Mouse (Mus musculus): Measurements from ENCODE around the gene Ptbp2. TPM values are rescaled to one million over a fixed set of nuclear protein-coding genes. Genes with fewer than 3 reads are reported as not detected.

Gene Ptbp2
- polyA plus RNA-seq, 1 experiment from 2014 or later, result 62.2 TPM

GRCm38 (mm10) chr3:119763772-119764171 is 20.5 kb downstream of the Ptbp2 start:
- ATAC-seq (replicated peaks; ENCODE audit: low FRiP score), result no peak
- Histone ChIP-seq H3K36me3 (peaks cover 26% of the 10 kb centered on the region), H3K27me3 (no peaks in the 10 kb centered on the region), H3K27ac (no peak overlapping the region), H3K9me3 (replicated peaks) (no peaks in the 10 kb centered on the region), H3K9ac (no peak overlapping the region), H3K4me2 (no peak overlapping the region), H3K4me1 (no peaks in the 10 kb centered on the region), H3K4me3 (replicated peaks) (no peak overlapping the region)
- WGBS, result 88% methylated on average over 2 of the region's 2 CpGs

- Histone ChIP-seq H3K36me3 (peaks cover 20% of the 10 kb centered on the region), H3K9me3 (replicated peaks) (no peaks in the 10 kb centered on the region), H3K4me3 (replicated peaks) (no peak overlapping the region), H3K9ac (no peak overlapping the region), H3K4me2 (no peak overlapping the region), H3K27ac (no peak overlapping the region), H3K27me3 (no peaks in the 10 kb centered on the region), H3K4me1 (no peaks in the 10 kb centered on the region)
- 92% methylated on average over 3 of the region's 3 CpGs for WGBS
- no peak for ATAC-seq (replicated peaks; ENCODE audit: low FRiP score)
These were observed 22.5 kb downstream of the Ptbp2 start for GRCm38 (mm10) chr3:119761732-119762131.

- no peaks in the 10 kb centered on the region for H3K27me3 ChIP-seq
- no peaks in the 10 kb centered on the region for H3K4me1 ChIP-seq
- no peak overlapping the region for H3K9ac ChIP-seq
- H3K36me3 ChIP-seq, result peaks cover 24% of the 10 kb centered on the region
- H3K4me2 ChIP-seq, result no peak overlapping the region
- no peak overlapping the region for H3K27ac ChIP-seq
- no peak for ATAC-seq (replicated peaks; ENCODE audit: low FRiP score)
- no peaks in the 10 kb centered on the region for H3K9me3 ChIP-seq (replicated peaks)
- H3K4me3 ChIP-seq (replicated peaks), result no peak overlapping the region
These were observed 30.5 kb downstream of the Ptbp2 start for GRCm38 (mm10) chr3:119753791-119754190.

GRCm38 (mm10) chr3:119749551-119750249 is 34.6 kb downstream of the Ptbp2 start:
- H3K27me3 ChIP-seq, result no peaks in the 10 kb centered on the region
- no peaks in the 10 kb centered on the region for H3K9me3 ChIP-seq (replicated peaks)
- H3K4me3 ChIP-seq (replicated peaks), result no peak overlapping the region
- H3K4me1 ChIP-seq, result no peaks in the 10 kb centered on the region
- peaks cover 36% of the 10 kb centered on the region for H3K36me3 ChIP-seq
- H3K27ac ChIP-seq, result no peak overlapping the region
- H3K4me2 ChIP-seq, result no peak overlapping the region
- 88% methylated on average over 3 of the region's 3 CpGs for WGBS
- no peak for ATAC-seq (replicated peaks; ENCODE audit: low FRiP score)
- no peak overlapping the region for H3K9ac ChIP-seq

GRCm38 (mm10) chr3:119749140-119749539 is 35.1 kb downstream of the Ptbp2 start:
- Histone ChIP-seq H3K9me3 (replicated peaks) (no peaks in the 10 kb centered on the region), H3K36me3 (peaks cover 38% of the 10 kb centered on the region), H3K4me3 (replicated peaks) (no peak overlapping the region), H3K27me3 (no peaks in the 10 kb centered on the region), H3K9ac (no peak overlapping the region), H3K27ac (no peak overlapping the region), H3K4me2 (no peak overlapping the region), H3K4me1 (no peaks in the 10 kb centered on the region)
- ATAC-seq (replicated peaks; ENCODE audit: low FRiP score), result no peak
- WGBS, result 96% methylated on average over 2 of the region's 2 CpGs

GRCm38 (mm10) chr3:119746656-119747055 is 37.6 kb downstream of the Ptbp2 start:
- WGBS, result 86% methylated on average over 2 of the region's 2 CpGs
- no peak for ATAC-seq (replicated peaks; ENCODE audit: low FRiP score)

GRCm38 (mm10) chr3:119745801-119746200 is 38.5 kb downstream of the Ptbp2 start:
- no peak overlapping the region for H3K4me2 ChIP-seq
- ATAC-seq (replicated peaks; ENCODE audit: low FRiP score), result no peak
- no peaks in the 10 kb centered on the region for H3K4me1 ChIP-seq
- H3K27ac ChIP-seq, result no peak overlapping the region
- H3K4me3 ChIP-seq (replicated peaks), result no peak overlapping the region
- no peak overlapping the region for H3K9ac ChIP-seq
- H3K27me3 ChIP-seq, result no peaks in the 10 kb centered on the region
- H3K9me3 ChIP-seq (replicated peaks), result no peaks in the 10 kb centered on the region
- H3K36me3 ChIP-seq, result peaks cover 44% of the 10 kb centered on the region
- WGBS, result 70% methylated on average over 1 of the region's 1 CpGs

More at GRCm38 (mm10) chr3:119746656-119747055, 37.6 kb downstream of the Ptbp2 start:
- no peak overlapping the region for H3K4me3 ChIP-seq (replicated peaks)
- H3K9ac ChIP-seq, result no peak overlapping the region
- no peaks in the 10 kb centered on the region for H3K27me3 ChIP-seq
- H3K4me2 ChIP-seq, result no peak overlapping the region
- H3K27ac ChIP-seq, result no peak overlapping the region
- H3K4me1 ChIP-seq, result no peaks in the 10 kb centered on the region
- H3K9me3 ChIP-seq (replicated peaks), result no peaks in the 10 kb centered on the region
- peaks cover 47% of the 10 kb centered on the region for H3K36me3 ChIP-seq

GRCm38 (mm10) chr3:119729863-119730262 is 54.4 kb downstream of the Ptbp2 start:
- peaks cover 30% of the 10 kb centered on the region for H3K36me3 ChIP-seq
- H3K9ac ChIP-seq, result no peak overlapping the region
- no peaks in the 10 kb centered on the region for H3K9me3 ChIP-seq (replicated peaks)
- ATAC-seq (replicated peaks; ENCODE audit: low FRiP score), result no peak
- H3K4me2 ChIP-seq, result no peak overlapping the region
- no peak overlapping the region for H3K4me3 ChIP-seq (replicated peaks)
- H3K27me3 ChIP-seq, result no peaks in the 10 kb centered on the region
- whole genome bisulfite sequencing, result 85% methylated on average over 2 of the region's 2 CpGs
- no peak overlapping the region for H3K27ac ChIP-seq
- no peaks in the 10 kb centered on the region for H3K4me1 ChIP-seq

GRCm38 (mm10) chr3:119712066-119712465 is 72.2 kb downstream of the Ptbp2 start:
- 96% methylated on average over 5 of the region's 5 CpGs for WGBS
- Histone ChIP-seq H3K9me3 (replicated peaks) (no peaks in the 10 kb centered on the region), H3K4me3 (replicated peaks) (no peak overlapping the region), H3K4me1 (no peaks in the 10 kb centered on the region), H3K27me3 (no peaks in the 10 kb centered on the region), H3K27ac (no peak overlapping the region), H3K4me2 (no peak overlapping the region), H3K9ac (no peak overlapping the region), H3K36me3 (0 out of 2 replicates have a peak, but pooled peaks cover 19% of the 10 kb centered on the region)
- ATAC-seq (replicated peaks; ENCODE audit: low FRiP score), result peak; percentile 60; the same call in 1 of the 2 replicates

GRCm38 (mm10) chr3:119711503-119711902 is 72.8 kb downstream of the Ptbp2 start:
- no peak overlapping the region for H3K4me2 ChIP-seq
- H3K36me3 ChIP-seq, result 0 out of 2 replicates have a peak, but pooled peaks cover 15% of the 10 kb centered on the region
- no peak overlapping the region for H3K4me3 ChIP-seq (replicated peaks)
- ATAC-seq (replicated peaks; ENCODE audit: low FRiP score), result no peak
- H3K27ac ChIP-seq, result no peak overlapping the region
- H3K9ac ChIP-seq, result no peak overlapping the region
- H3K27me3 ChIP-seq, result no peaks in the 10 kb centered on the region
- WGBS, result 95% methylated on average over 3 of the region's 3 CpGs
- H3K9me3 ChIP-seq (replicated peaks), result no peaks in the 10 kb centered on the region
- no peaks in the 10 kb centered on the region for H3K4me1 ChIP-seq

- no peaks in the 10 kb centered on the region for H3K9me3 ChIP-seq (replicated peaks)
- no peak overlapping the region for H3K4me3 ChIP-seq (replicated peaks)
- peak; percentile 40; the same call in 1 of the 2 replicates for ATAC-seq (replicated peaks; ENCODE audit: low FRiP score)
These were observed 82.8 kb downstream of the Ptbp2 start for GRCm38 (mm10) chr3:119701467-119701866.

GRCm38 (mm10) chr3:119684741-119685140 is 99.5 kb downstream of the Ptbp2 start:
- Histone ChIP-seq H3K9ac (no peak overlapping the region), H3K36me3 (no peaks in the 10 kb centered on the region), H3K4me2 (no peak overlapping the region), H3K27me3 (no peaks in the 10 kb centered on the region), H3K4me3 (replicated peaks) (no peak overlapping the region), H3K9me3 (replicated peaks) (no peaks in the 10 kb centered on the region), H3K27ac (no peak overlapping the region), H3K4me1 (no peaks in the 10 kb centered on the region)
- ATAC-seq (replicated peaks; ENCODE audit: low FRiP score), result no peak
- WGBS, result 68% methylated on average over 6 of the region's 6 CpGs

More at GRCm38 (mm10) chr3:119701467-119701866, 82.8 kb downstream of the Ptbp2 start:
- WGBS, result 39% methylated on average over 3 of the region's 3 CpGs
- no peak overlapping the region for H3K27ac ChIP-seq
- no peak overlapping the region for H3K9ac ChIP-seq
- H3K27me3 ChIP-seq, result no peaks in the 10 kb centered on the region
- no peaks in the 10 kb centered on the region for H3K36me3 ChIP-seq
- no peak overlapping the region for H3K4me2 ChIP-seq
- H3K4me1 ChIP-seq, result 0 out of 2 replicates have a peak, but pooled peaks cover 2% of the 10 kb centered on the region
